Mouse (Mus musculus): Measurements from ENCODE around the gene Col4a2. TPM values are rescaled to one million over a fixed set of nuclear protein-coding genes. Genes with fewer than 3 reads are reported as not detected.

Gene Col4a2
- polyA plus RNA-seq, 1 experiment from 2014 or later: 82.2 TPM

- Histone ChIP-seq H3K4me3 (no peak overlapping the region), H3K27me3 (no peaks in the 10 kb centered on the region), H3K9ac (no peak overlapping the region), H3K27ac (no peak overlapping the region), H3K36me3 (peaks cover 88% of the 10 kb centered on the region), H3K4me2 (replicated peaks) (no peak overlapping the region), H3K4me1 (no peaks in the 10 kb centered on the region), H3K9me3 (no peaks in the 10 kb centered on the region; the same call in 1 of the 2 replicates)
- no peak for ATAC-seq (ENCODE audit: insufficient number of reproducible peaks, insufficient read depth, low FRiP score, low TSS enrichment)
- WGBS: 63% methylated on average over 5 of the region's 5 CpGs
Measured at GRCm38 (mm10) chr8:11430688-11431087, 118.1 kb downstream of the Col4a2 start.

DNA sequence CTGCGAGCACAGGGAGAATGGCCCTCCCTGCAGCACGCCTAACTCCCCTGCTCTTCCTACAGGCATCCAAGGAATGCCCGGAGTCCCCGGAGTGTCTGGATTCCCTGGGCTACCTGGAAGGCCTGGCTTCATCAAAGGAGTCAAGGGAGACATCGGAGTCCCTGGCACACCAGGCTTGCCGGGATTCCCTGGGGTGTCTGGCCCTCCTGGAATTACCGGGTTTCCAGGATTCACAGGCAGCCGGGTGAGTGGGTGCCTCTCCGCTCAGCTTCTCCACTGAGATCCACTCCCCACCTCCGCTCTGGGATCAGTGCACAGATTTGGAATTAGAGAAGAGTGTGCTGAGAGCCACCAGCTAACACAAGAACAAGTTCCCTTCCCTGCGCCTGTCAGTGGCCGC is 125.3 kb downstream of the Col4a2 start:
- Histone ChIP-seq H3K4me1 (no peaks in the 10 kb centered on the region), H3K36me3 (peaks cover 84% of the 10 kb centered on the region), H3K9me3 (no peaks in the 10 kb centered on the region; the same call in 1 of the 2 replicates), H3K4me3 (no peak overlapping the region), H3K4me2 (replicated peaks) (no peak overlapping the region), H3K27me3 (no peaks in the 10 kb centered on the region), H3K9ac (no peak overlapping the region), H3K27ac (no peak overlapping the region)
- WGBS: 57% methylated on average over 12 of the region's 12 CpGs
- no peak for ATAC-seq (ENCODE audit: insufficient number of reproducible peaks, insufficient read depth, low FRiP score, low TSS enrichment)

DNA sequence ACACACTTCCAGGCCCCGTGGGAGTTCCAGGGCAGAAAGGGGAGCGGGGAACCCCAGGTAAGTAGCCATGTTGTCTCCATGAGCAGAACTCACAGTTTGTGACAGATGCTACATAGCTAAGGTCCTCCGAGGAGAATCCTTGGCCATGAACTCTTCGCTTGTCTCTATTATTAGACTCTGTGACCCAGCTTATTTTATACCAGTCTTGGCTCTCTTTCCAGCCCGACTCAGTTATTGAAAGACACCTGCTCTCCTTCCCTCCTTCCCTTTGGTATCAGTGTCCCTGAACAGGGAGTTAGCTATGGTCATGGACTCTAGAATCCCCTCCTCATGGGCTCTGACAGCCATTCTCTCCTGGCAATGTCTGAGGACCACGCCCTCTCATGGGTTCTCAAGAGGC is 128.7 kb downstream of the Col4a2 start:
- Histone ChIP-seq H3K27me3 (no peaks in the 10 kb centered on the region), H3K4me2 (replicated peaks) (no peak overlapping the region), H3K4me1 (no peaks in the 10 kb centered on the region), H3K4me3 (no peak overlapping the region), H3K27ac (no peak overlapping the region), H3K36me3 (peaks cover 84% of the 10 kb centered on the region), H3K9me3 (no peaks in the 10 kb centered on the region), H3K9ac (no peak overlapping the region)
- WGBS: 94% methylated on average over 6 of the region's 6 CpGs
- ATAC-seq (ENCODE audit: insufficient number of reproducible peaks, insufficient read depth, low FRiP score, low TSS enrichment): no peak

DNA sequence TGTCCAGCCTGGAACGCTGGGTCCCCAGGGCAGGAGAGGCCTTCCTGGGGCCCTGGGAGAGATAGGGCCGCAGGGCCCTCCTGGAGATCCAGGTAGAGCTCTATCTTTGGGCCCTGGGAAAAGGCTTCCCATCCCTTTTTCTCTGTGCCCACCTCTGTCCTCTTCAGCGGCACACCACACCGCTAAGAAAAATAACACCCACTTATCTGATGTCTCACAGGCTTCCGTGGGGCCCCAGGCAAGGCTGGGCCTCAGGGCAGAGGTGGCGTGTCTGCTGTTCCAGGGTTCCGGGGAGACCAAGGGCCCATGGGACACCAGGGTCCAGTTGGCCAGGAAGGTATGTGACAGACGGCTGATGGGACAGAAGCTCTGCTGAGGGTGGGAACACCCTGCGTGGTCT is 131.0 kb downstream of the Col4a2 start:
- Histone ChIP-seq H3K27me3 (no peaks in the 10 kb centered on the region), H3K4me2 (replicated peaks) (no peak overlapping the region), H3K4me3 (no peak overlapping the region), H3K9me3 (no peaks in the 10 kb centered on the region), H3K36me3 (peaks cover 83% of the 10 kb centered on the region), H3K4me1 (no peaks in the 10 kb centered on the region), H3K9ac (no peak overlapping the region), H3K27ac (no peak overlapping the region)
- 89% methylated on average over 9 of the region's 9 CpGs for WGBS
- ATAC-seq (ENCODE audit: insufficient number of reproducible peaks, insufficient read depth, low FRiP score, low TSS enrichment): no peak

DNA sequence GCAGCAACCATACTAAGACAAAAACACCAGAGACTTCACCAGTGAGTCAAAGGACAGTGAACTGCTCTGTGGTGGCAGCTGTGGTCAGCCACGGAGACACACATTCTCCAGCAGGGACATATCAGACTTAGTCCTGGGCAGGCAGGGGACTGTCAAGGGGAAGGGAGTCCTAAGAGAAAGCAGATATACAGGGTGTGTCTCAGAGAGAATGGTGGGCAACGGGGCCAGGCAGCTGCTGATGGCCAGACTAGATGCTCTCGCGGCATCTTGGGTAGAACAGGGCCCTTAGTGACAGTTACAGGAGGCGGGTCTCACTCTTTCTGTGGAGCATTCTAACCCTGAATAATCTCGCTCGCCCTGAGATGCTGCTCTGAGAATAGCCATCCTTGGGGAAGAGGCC is 131.6 kb downstream of the Col4a2 start:
- Histone ChIP-seq H3K9me3 (no peaks in the 10 kb centered on the region), H3K27ac (no peak overlapping the region), H3K4me1 (no peaks in the 10 kb centered on the region), H3K4me2 (replicated peaks) (no peak overlapping the region), H3K27me3 (no peaks in the 10 kb centered on the region), H3K4me3 (no peak overlapping the region), H3K9ac (no peak overlapping the region), H3K36me3 (peaks cover 83% of the 10 kb centered on the region)
- WGBS: 85% methylated on average over 7 of the region's 7 CpGs
- no peak for ATAC-seq (ENCODE audit: insufficient number of reproducible peaks, insufficient read depth, low FRiP score, low TSS enrichment)

GRCm38 (mm10) chr8:11445790-11446189 is 133.2 kb downstream of the Col4a2 start:
- ATAC-seq (ENCODE audit: insufficient number of reproducible peaks, insufficient read depth, low FRiP score, low TSS enrichment): no peak
- Histone ChIP-seq H3K36me3 (peaks cover 72% of the 10 kb centered on the region), H3K9ac (no peak overlapping the region), H3K27ac (no peak overlapping the region), H3K27me3 (no peaks in the 10 kb centered on the region), H3K4me1 (no peaks in the 10 kb centered on the region; the same call in none of the 2 replicates), H3K4me3 (no peak overlapping the region), H3K4me2 (replicated peaks) (no peak overlapping the region), H3K9me3 (no peaks in the 10 kb centered on the region)
- 94% methylated on average over 13 of the region's 13 CpGs for WGBS

DNA sequence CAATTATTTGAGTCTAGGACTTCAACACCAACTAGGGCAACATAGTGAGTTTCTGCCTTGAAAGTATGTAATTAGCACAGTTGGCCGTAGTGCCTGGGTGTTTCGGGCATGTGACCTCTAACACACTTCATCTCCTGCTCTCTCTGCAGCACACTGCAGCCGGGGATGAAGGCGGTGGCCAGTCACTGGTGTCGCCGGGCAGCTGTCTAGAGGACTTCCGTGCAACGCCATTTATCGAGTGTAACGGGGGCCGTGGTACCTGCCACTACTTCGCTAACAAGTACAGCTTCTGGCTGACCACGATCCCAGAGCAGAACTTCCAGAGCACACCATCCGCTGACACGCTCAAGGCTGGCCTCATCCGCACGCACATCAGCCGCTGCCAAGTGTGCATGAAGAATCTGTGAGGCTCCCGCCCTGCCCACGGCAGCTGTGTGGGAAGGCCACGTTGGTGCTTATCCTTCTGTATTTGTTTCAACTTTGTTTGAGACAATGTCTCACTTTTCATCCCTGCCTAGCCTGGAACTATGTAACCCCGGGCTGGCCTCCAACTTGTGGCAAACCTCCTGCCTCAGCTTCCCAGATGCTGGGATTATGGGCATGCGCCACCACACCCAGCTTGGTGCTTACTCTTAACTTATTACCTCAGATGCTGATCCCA is 135.4 kb downstream of the Col4a2 start:
- H3K36me3 ChIP-seq: peaks cover 51% of the 10 kb centered on the region
- H3K27ac ChIP-seq: no peak overlapping the region
- no peak overlapping the region for H3K4me2 ChIP-seq (replicated peaks)
- no peak overlapping the region for H3K4me3 ChIP-seq
- ATAC-seq (ENCODE audit: insufficient number of reproducible peaks, insufficient read depth, low FRiP score, low TSS enrichment): no peak
- H3K9me3 ChIP-seq: no peaks in the 10 kb centered on the region
- WGBS: 90% methylated on average over 23 of the region's 23 CpGs
- no peak overlapping the region for H3K9ac ChIP-seq
- peaks cover 8% of the 10 kb centered on the region for H3K4me1 ChIP-seq
- no peaks in the 10 kb centered on the region for H3K27me3 ChIP-seq

- Histone ChIP-seq H3K9me3 (no peaks in the 10 kb centered on the region), H3K4me2 (replicated peaks) (no peak overlapping the region), H3K36me3 (peaks cover 29% of the 10 kb centered on the region), H3K4me1 (peaks cover 16% of the 10 kb centered on the region), H3K27ac (no peak overlapping the region), H3K27me3 (0 out of 2 replicates have a peak, but pooled peaks cover 6% of the 10 kb centered on the region), H3K4me3 (no peak overlapping the region), H3K9ac (no peak overlapping the region)
- no peak for ATAC-seq (ENCODE audit: insufficient number of reproducible peaks, insufficient read depth, low FRiP score, low TSS enrichment)
- WGBS: 44% methylated on average over 8 of the region's 8 CpGs
Measured at GRCm38 (mm10) chr8:11450184-11451113, 137.8 kb downstream of the Col4a2 start.

- WGBS: 92% methylated on average over 1 of the region's 1 CpGs
- no peak overlapping the region for H3K9ac ChIP-seq
- H3K4me1 ChIP-seq: peaks cover 16% of the 10 kb centered on the region
- ATAC-seq (ENCODE audit: insufficient number of reproducible peaks, insufficient read depth, low FRiP score, low TSS enrichment): no peak
- no peak overlapping the region for H3K27ac ChIP-seq
- no peak overlapping the region for H3K4me2 ChIP-seq (replicated peaks)
- no peaks in the 10 kb centered on the region for H3K9me3 ChIP-seq
- 0 out of 2 replicates have a peak, but pooled peaks cover 6% of the 10 kb centered on the region for H3K27me3 ChIP-seq
- peaks cover 15% of the 10 kb centered on the region for H3K36me3 ChIP-seq
- no peak overlapping the region for H3K4me3 ChIP-seq
Measured at GRCm38 (mm10) chr8:11452152-11452551, 139.5 kb downstream of the Col4a2 start.

GRCm38 (mm10) chr8:11452559-11452958 is 140.0 kb downstream of the Col4a2 start:
- no peak overlapping the region for H3K4me3 ChIP-seq
- no peaks in the 10 kb centered on the region for H3K9me3 ChIP-seq
- WGBS: 64% methylated on average over 3 of the region's 3 CpGs
- H3K9ac ChIP-seq: no peak overlapping the region
- H3K4me2 ChIP-seq (replicated peaks): no peak overlapping the region
- peak overlapping the region; percentile 67; the same call in 1 of the 2 replicates for H3K27ac ChIP-seq
- H3K36me3 ChIP-seq: peaks cover 15% of the 10 kb centered on the region
- H3K4me1 ChIP-seq: peaks cover 16% of the 10 kb centered on the region
- no peak for ATAC-seq (ENCODE audit: insufficient number of reproducible peaks, insufficient read depth, low FRiP score, low TSS enrichment)
- H3K27me3 ChIP-seq: 0 out of 2 replicates have a peak, but pooled peaks cover 6% of the 10 kb centered on the region

DNA sequence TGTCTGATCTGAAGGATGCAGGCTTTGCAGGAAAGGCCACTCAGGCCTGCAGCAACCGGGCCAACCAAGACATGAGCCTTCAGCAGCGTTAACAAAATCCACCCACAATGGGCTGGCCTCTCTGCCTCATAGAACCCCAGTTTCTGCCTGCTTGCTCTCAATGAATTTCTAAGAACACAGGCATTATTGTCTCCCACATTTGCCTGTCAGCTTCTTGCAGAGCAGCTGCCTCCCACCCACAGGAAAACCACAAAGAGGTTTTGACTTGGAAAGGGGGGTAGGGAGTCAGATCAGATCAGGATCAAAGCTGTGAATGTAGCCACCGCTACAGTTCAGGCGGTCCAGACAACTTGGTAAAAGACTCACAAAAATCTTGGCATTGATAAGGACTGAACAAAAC is 140.4 kb downstream of the Col4a2 start:
- ATAC-seq (ENCODE audit: insufficient number of reproducible peaks, insufficient read depth, low FRiP score, low TSS enrichment): no peak

More for the DNA sequence above, 140.4 kb downstream of the Col4a2 start:
- H3K27me3 ChIP-seq: 0 out of 2 replicates have a peak, but pooled peaks cover 6% of the 10 kb centered on the region
- WGBS: 15% methylated on average over 4 of the region's 4 CpGs
- no peak overlapping the region for H3K9ac ChIP-seq
- H3K36me3 ChIP-seq: peaks cover 13% of the 10 kb centered on the region
- H3K4me2 ChIP-seq (replicated peaks): no peak overlapping the region
- H3K27ac ChIP-seq: peak overlapping the region; percentile 67; the same call in 1 of the 2 replicates
- no peaks in the 10 kb centered on the region for H3K9me3 ChIP-seq
- peaks cover 20% of the 10 kb centered on the region for H3K4me1 ChIP-seq
- H3K4me3 ChIP-seq: no peak overlapping the region
